Mouse (Mus musculus): ENCODE data around the gene Efcab10. TPM values are rescaled to one million over a fixed set of nuclear protein-coding genes. Genes with fewer than 3 reads are reported as not detected.
A peak's percentile ranks its signal among the peaks of the same experiment; 100 is the strongest.

Gene Efcab10
- not detected in 2 replicates for total RNA-seq (2014; rRNA removed)
- polyA plus RNA-seq (2012; rRNA removed), result not detected in 2 replicates

DNA sequence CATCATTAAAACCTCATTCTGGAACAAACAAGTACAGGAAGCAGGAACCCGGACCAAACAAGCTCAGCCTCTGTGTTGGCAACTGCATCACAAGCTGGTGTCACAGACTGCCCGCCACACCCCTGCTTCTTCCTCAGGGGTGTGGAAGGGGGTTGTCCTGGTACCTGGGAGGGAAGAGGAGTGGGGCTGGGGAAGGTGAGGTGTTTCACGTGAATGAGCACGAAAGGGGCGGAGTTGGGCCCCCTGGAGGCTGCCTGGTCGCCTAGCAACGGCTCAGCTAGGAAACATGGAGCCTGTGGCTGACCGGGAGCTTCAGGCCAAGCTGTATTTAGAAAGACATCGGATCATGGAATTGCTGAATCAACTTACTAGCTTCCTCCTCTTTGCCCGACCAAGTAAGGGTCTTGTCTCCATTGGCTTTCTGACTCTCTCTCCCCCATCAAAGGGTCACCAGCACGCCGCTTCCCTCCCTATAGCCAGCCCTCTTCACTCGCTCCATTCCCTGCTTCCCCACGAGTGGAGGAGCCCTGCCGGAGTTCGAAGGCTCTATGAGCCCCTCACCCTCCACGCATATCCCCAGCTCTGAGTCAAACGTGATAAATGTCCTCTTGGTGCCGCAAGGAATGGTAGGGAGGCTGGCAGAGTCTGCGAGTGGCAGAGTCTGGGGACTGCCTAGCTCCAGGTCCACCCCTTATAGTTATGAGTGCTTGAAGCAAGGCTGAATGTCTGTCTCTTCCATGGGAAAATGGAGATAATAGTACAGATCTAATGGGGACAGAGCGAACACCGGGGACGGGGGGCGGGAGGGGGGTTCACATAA lies at the start of gene Efcab10:
Gene Efcab10, plus strand, starts transcription at position 51 of the 820 bp plus-strand sequence.
- Histone ChIP-seq H3K4me1 (ENCODE audit: control insufficient read depth, insufficient read depth, low read length) (no peaks in the 10 kb centered on the region), H3K36me3 (ENCODE audit: control insufficient read depth, insufficient read depth, low read length) (no peaks in the 10 kb centered on the region), H3K27ac (replicated peaks; ENCODE audit: insufficient read depth, low read depth, low read length) (no peak within 1 kb of the TSS), H3K4me3 (ENCODE audit: insufficient read depth, low read depth, low read length) (no peak within 1 kb of the TSS), H3K79me2 (ENCODE audit: control insufficient read depth, insufficient read depth, low read length) (no peaks in the 10 kb centered on the region), H3K9ac (ENCODE audit: low read depth, low read length) (no peak within 1 kb of the TSS), H3K27me3 (ENCODE audit: control insufficient read depth, insufficient read depth, low read length) (0 out of 2 replicates have a peak, but pooled peaks cover 2% of the 10 kb centered on the region)
- TF ChIP-seq CTCF (IDR thresholded peaks at IDR 0.05; ENCODE audit: low read depth, low read length) (no peak), POLR2A (IDR thresholded peaks at IDR 0.05; ENCODE audit: extremely low read depth, insufficient read depth, low read length) (no peak)
- WGBS, result 25% methylated on average over 24 of the region's 24 CpGs
- DNase-seq (ENCODE audit: extremely low read depth, low read depth, low spot score), result no peak

DNA sequence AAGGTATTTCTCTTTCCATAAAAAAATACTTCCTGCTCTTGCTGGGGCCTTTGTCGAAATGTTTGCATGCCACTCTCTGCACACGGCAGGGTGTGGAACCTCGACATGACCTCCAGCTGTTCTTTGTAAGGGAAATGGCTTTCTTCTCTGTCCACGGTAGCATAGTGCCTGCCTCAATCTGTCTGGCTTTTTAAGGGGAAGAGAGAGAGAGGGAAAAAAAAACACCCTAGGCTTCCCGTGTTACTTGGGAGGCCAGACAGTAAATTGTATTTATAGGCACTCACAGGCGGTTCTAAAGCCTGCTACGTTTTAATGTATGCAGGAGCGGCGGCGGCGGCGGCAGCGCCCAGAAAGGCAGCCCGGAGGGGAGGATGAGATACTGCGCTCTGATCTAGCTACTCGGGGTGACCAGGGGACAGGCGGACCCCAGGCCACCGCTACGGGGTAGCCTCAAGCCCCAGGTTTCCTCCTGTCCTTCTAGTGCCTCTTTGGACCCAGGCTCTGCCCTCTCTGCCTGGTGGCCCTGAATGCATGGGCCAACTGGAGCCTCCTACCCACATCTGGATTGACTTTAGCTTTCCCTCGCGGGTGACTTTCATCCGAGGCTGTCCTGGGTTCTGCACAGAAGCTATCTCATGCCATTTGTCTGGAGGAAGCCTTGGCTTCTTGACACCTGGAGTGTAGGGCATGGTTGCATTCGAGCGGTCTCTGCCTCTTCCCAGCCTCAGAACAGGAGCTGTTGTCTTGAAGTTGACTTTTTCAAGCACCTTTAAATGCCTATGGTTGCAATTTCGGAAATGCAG lies 49.5 kb upstream of the Efcab10 start:
- Histone ChIP-seq H3K4me3 (ENCODE audit: insufficient read depth, low read depth, low read length) (no peak overlapping the region), H3K27me3 (ENCODE audit: control insufficient read depth, insufficient read depth, low read length) (no peaks in the 10 kb centered on the region), H3K9ac (ENCODE audit: low read depth, low read length) (no peak overlapping the region), H3K4me1 (ENCODE audit: control insufficient read depth, insufficient read depth, low read length) (peaks cover 18% of the 10 kb centered on the region), H3K27ac (replicated peaks; ENCODE audit: insufficient read depth, low read depth, low read length) (peak overlapping the region; percentile 55), H3K36me3 (ENCODE audit: control insufficient read depth, insufficient read depth, low read length) (peaks cover 34% of the 10 kb centered on the region), H3K79me2 (ENCODE audit: control insufficient read depth, insufficient read depth, low read length) (no peaks in the 10 kb centered on the region)
- DNase-seq (ENCODE audit: extremely low read depth, low read depth, low spot score), result no peak
- TF ChIP-seq CTCF (IDR thresholded peaks at IDR 0.05; ENCODE audit: low read depth, low read length) (no peak), POLR2A (IDR thresholded peaks at IDR 0.05; ENCODE audit: extremely low read depth, insufficient read depth, low read length) (no peak)
- WGBS, result 61% methylated on average over 25 of the region's 25 CpGs

DNA sequence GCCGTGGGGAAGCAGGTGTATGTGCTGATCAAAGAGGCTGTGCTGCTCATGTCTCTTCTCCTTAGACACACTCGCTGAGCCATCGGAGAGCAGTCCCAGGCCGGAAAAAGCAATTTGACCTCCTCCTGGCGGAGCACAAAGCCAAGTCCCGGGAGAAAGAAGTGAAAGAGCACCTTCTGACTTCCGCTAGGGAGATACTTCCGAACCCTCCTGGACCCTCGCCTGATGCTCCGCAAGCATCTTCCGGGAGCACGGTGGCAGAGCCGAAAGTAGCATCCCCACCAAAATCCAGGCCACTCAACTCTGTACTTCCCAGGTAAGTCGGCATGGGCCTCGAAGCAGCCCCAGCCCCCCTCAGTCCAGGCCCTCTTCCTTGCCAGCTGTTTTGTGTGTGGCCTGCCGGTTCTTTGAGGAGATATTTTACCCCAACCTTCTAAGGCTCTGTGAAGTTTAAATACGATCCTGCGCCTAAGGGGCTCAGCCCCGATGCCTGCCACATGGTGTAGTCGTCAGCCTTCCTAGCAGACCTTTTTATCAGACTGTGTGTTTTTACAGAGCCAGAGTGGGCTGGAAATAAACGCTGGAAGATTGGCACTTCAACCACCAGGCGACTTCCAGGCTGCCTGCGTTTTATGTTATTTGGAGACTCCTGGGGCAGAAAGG lies 48.8 kb upstream of the Efcab10 start:
- H3K4me1 ChIP-seq (ENCODE audit: control insufficient read depth, insufficient read depth, low read length), result peaks cover 18% of the 10 kb centered on the region
- no peak for DNase-seq (ENCODE audit: extremely low read depth, low read depth, low spot score)
- TF ChIP-seq POLR2A (IDR thresholded peaks at IDR 0.05; ENCODE audit: extremely low read depth, insufficient read depth, low read length) (no peak), CTCF (IDR thresholded peaks at IDR 0.05; ENCODE audit: low read depth, low read length) (no peak)
- no peak overlapping the region for H3K27ac ChIP-seq (replicated peaks; ENCODE audit: insufficient read depth, low read depth, low read length)
- H3K36me3 ChIP-seq (ENCODE audit: control insufficient read depth, insufficient read depth, low read length), result peaks cover 38% of the 10 kb centered on the region
- H3K4me3 ChIP-seq (ENCODE audit: insufficient read depth, low read depth, low read length), result no peak overlapping the region
- H3K9ac ChIP-seq (ENCODE audit: low read depth, low read length), result no peak overlapping the region
- no peaks in the 10 kb centered on the region for H3K27me3 ChIP-seq (ENCODE audit: control insufficient read depth, insufficient read depth, low read length)
- H3K79me2 ChIP-seq (ENCODE audit: control insufficient read depth, insufficient read depth, low read length), result no peaks in the 10 kb centered on the region
- whole genome bisulfite sequencing, result 92% methylated on average over 23 of the region's 23 CpGs

DNA sequence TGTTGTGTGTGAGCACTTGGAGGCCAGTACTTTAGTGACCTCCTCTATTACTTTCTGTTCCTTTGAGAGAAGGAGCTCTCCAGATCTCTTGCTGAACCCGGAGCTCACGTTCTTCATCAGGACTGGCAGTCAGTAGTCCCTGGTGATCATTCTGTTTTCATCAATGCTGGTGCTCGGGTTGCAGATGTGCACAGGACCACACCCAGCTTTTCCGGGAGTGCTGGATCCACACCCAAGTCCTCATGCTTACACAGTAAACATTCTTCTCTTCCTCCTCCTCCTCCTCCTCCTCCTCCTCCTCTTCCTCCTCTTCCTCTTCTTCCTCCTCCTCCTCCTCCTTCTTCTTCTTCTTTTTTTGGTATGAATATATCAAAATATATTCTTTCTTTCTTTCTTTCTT lies 42.0 kb upstream of the Efcab10 start:
- 93% methylated on average over 4 of the region's 4 CpGs for WGBS
- Histone ChIP-seq H3K79me2 (ENCODE audit: control insufficient read depth, insufficient read depth, low read length) (no peaks in the 10 kb centered on the region), H3K9ac (ENCODE audit: low read depth, low read length) (no peak overlapping the region), H3K27ac (replicated peaks; ENCODE audit: insufficient read depth, low read depth, low read length) (no peak overlapping the region), H3K4me3 (ENCODE audit: insufficient read depth, low read depth, low read length) (no peak overlapping the region), H3K4me1 (ENCODE audit: control insufficient read depth, insufficient read depth, low read length) (no peaks in the 10 kb centered on the region), H3K27me3 (ENCODE audit: control insufficient read depth, insufficient read depth, low read length) (no peaks in the 10 kb centered on the region), H3K36me3 (ENCODE audit: control insufficient read depth, insufficient read depth, low read length) (peaks cover 48% of the 10 kb centered on the region)
- no peak for TF ChIP-seq CTCF (IDR thresholded peaks at IDR 0.05; ENCODE audit: low read depth, low read length)
- TF ChIP-seq POLR2A (IDR thresholded peaks at IDR 0.05; ENCODE audit: extremely low read depth, insufficient read depth, low read length), result no peak
- no peak for DNase-seq (ENCODE audit: extremely low read depth, low read depth, low spot score)

DNA sequence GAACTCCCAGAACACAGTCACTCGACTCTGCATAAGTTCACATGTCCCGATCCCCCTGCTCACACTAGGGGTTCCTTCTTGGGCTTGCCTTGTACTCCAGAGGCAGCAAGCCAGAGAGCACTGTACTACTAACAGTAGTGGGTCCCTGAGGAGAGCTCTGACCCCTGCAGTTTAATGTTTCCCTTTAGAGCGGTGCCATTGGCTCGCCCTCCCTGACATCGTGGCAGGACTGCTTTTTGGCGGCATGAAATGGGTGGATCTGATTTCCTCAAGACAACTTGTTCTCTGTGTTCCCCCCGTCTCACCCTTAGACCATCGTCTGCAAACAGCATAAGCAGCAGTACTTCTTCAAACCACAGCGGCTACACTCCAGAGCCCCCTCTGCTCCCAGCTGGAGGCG lies 36.3 kb upstream of the Efcab10 start:
- Histone ChIP-seq H3K27ac (replicated peaks; ENCODE audit: insufficient read depth, low read depth, low read length) (no peak overlapping the region), H3K79me2 (ENCODE audit: control insufficient read depth, insufficient read depth, low read length) (no peaks in the 10 kb centered on the region), H3K27me3 (ENCODE audit: control insufficient read depth, insufficient read depth, low read length) (no peaks in the 10 kb centered on the region), H3K4me1 (ENCODE audit: control insufficient read depth, insufficient read depth, low read length) (no peaks in the 10 kb centered on the region), H3K36me3 (ENCODE audit: control insufficient read depth, insufficient read depth, low read length) (peaks cover 35% of the 10 kb centered on the region), H3K4me3 (ENCODE audit: insufficient read depth, low read depth, low read length) (no peak overlapping the region), H3K9ac (ENCODE audit: low read depth, low read length) (no peak overlapping the region)
- DNase-seq (ENCODE audit: extremely low read depth, low read depth, low spot score), result no peak
- WGBS, result 93% methylated on average over 10 of the region's 10 CpGs
- TF ChIP-seq CTCF (IDR thresholded peaks at IDR 0.05; ENCODE audit: low read depth, low read length), result no peak
